Mouse (Mus musculus): ENCODE measurements around the gene Mrps18a.

The Mrps18a gene

GRCm38 (mm10) chr17:46154336-46154735 is 43.5 kb downstream of the Mrps18a start:
- no peak for TF ChIP-seq GATA4 (IDR thresholded peaks at IDR 0.05; ENCODE audit: insufficient replicate concordance, low read length)

- TF ChIP-seq GATA4 (IDR thresholded peaks at IDR 0.05; ENCODE audit: insufficient replicate concordance, low read length) = no peak
Observed at GRCm38 (mm10) chr17:46156680-46157079, 45.9 kb downstream of the Mrps18a start.

GRCm38 (mm10) chr17:46157131-46157530 is 46.3 kb downstream of the Mrps18a start:
- TF ChIP-seq GATA4 (IDR thresholded peaks at IDR 0.05; ENCODE audit: insufficient replicate concordance, low read length) = no peak

GRCm38 (mm10) chr17:46159236-46159635 is 48.5 kb downstream of the Mrps18a start:
- TF ChIP-seq GATA4 (IDR thresholded peaks at IDR 0.05; ENCODE audit: insufficient replicate concordance, low read length) = no peak

GRCm38 (mm10) chr17:46160090-46160662 is 49.4 kb downstream of the Mrps18a start:
- TF ChIP-seq GATA4 (IDR thresholded peaks at IDR 0.05; ENCODE audit: insufficient replicate concordance, low read length) = peak; percentile 26; the same call in 1 of the 2 replicates

GRCm38 (mm10) chr17:46160686-46161085 is 49.9 kb downstream of the Mrps18a start, which contains the start of gene Gtpbp2:
Gene Gtpbp2 (plus strand): TSS chr17:46161032.
- peak; percentile 15; the same call in 1 of the 2 replicates for TF ChIP-seq GATA4 (IDR thresholded peaks at IDR 0.05; ENCODE audit: insufficient replicate concordance, low read length)

GRCm38 (mm10) chr17:46161179-46161578 is 50.4 kb downstream of the Mrps18a start:
- no peak for TF ChIP-seq GATA4 (IDR thresholded peaks at IDR 0.05; ENCODE audit: insufficient replicate concordance, low read length)

- TF ChIP-seq GATA4 (IDR thresholded peaks at IDR 0.05; ENCODE audit: insufficient replicate concordance, low read length) = no peak
Observed at GRCm38 (mm10) chr17:46161710-46162109, 50.9 kb downstream of the Mrps18a start.

GRCm38 (mm10) chr17:46162551-46162950 is 51.8 kb downstream of the Mrps18a start:
- TF ChIP-seq GATA4 (IDR thresholded peaks at IDR 0.05; ENCODE audit: insufficient replicate concordance, low read length) = no peak

- peak; percentile 20; the same call in 1 of the 2 replicates for TF ChIP-seq GATA4 (IDR thresholded peaks at IDR 0.05; ENCODE audit: insufficient replicate concordance, low read length)
Observed at GRCm38 (mm10) chr17:46162951-46163421, 52.2 kb downstream of the Mrps18a start.

- TF ChIP-seq GATA4 (IDR thresholded peaks at IDR 0.05; ENCODE audit: insufficient replicate concordance, low read length) = no peak
Observed at GRCm38 (mm10) chr17:46164301-46164700, 53.5 kb downstream of the Mrps18a start.

GRCm38 (mm10) chr17:46164791-46165190 is 54.0 kb downstream of the Mrps18a start:
- TF ChIP-seq GATA4 (IDR thresholded peaks at IDR 0.05; ENCODE audit: insufficient replicate concordance, low read length) = no peak

- no peak for TF ChIP-seq GATA4 (IDR thresholded peaks at IDR 0.05; ENCODE audit: insufficient replicate concordance, low read length)
Observed at GRCm38 (mm10) chr17:46165460-46165859, 54.7 kb downstream of the Mrps18a start.

- no peak for TF ChIP-seq GATA4 (IDR thresholded peaks at IDR 0.05; ENCODE audit: insufficient replicate concordance, low read length)
Observed at GRCm38 (mm10) chr17:46166270-46166669, 55.5 kb downstream of the Mrps18a start.

GRCm38 (mm10) chr17:46167014-46167413 is 56.2 kb downstream of the Mrps18a start:
- TF ChIP-seq GATA4 (IDR thresholded peaks at IDR 0.05; ENCODE audit: insufficient replicate concordance, low read length) = no peak

GRCm38 (mm10) chr17:46168318-46168717 is 57.5 kb downstream of the Mrps18a start:
- no peak for TF ChIP-seq GATA4 (IDR thresholded peaks at IDR 0.05; ENCODE audit: insufficient replicate concordance, low read length)

GRCm38 (mm10) chr17:46168768-46169167 is 58.0 kb downstream of the Mrps18a start:
- no peak for TF ChIP-seq GATA4 (IDR thresholded peaks at IDR 0.05; ENCODE audit: insufficient replicate concordance, low read length)

Data from liver, adult (tissue).